Mouse (Mus musculus): ENCODE measurements at regions not wholly inside any gene's neighbourhood (a gene's known extent, or its start where the extent isn't known, plus 50 kb on each side); places are given as distances from the start of the nearest gene placed in this dataset.

DNA sequence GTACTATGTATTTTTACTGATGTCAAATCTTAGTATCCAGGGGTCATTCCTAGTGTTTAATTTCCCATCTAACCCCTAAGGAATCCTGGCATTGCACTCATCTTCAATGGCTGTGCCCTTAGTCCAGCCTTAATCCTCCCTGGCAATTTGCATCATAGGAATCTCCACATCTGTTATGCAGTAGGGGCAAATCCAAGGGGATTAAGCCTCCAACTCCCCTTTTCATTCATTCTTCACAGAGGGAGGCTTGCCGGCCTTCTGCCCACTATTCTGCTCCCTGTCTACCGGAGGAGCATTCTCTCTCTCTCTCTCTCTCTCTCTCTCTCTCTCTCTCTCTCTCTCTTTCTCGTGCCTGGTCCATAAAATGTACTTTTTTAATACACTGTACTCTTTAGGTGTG lies 338.0 kb upstream of the Vrk2 start:
- in situ Hi-C loops (cut with MboI; ENCODE audit: unreplicated experiment in 2 of 2): no loop called here

DNA sequence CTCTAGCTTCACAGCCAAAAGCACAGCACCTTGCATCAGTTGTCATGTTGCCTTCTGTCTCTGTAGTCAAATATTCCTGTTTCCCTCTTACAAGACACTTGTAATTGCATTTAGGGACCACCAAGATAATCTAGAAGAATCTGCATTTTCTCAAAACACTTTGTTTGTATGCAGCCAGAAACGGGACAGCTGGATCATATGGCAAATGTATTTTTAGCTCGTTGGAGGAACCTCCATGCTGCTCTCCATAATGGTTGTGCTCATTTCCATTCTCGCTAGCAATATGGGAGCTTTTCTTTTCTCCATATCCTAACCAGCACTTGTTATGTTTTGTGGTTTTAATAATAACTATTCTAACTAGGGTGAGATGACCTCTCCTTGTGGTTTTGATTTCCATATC lies 313.3 kb upstream of the Vrk2 start:
- in situ Hi-C loops (cut with MboI; ENCODE audit: unreplicated experiment in 2 of 2): no loop called here

DNA sequence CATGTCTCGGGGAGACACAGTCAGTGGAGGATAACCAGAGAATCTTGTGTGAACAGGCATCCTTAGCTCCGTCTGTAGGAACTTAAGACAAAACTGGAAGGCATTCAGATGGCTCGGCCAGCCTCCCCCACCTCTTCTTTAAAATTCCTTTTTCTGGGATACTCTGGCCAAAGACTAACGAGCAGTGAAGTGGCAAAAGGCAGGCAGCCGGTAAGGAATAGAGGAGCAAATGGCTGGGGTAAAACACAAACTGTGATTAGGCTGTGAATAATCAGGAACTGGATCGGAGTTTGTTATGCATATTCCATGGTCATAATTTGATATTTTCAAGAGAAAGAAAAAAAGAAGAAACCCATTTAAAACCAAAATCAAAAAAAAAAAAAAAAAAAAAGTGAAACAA lies 287.8 kb upstream of the Vrk2 start:
- in situ Hi-C loops (cut with MboI; ENCODE audit: unreplicated experiment in 2 of 2): no loop called here

All from v-Abl transformed pro-B cells (cell line).